ENCODE assay signal across 7 mouse cellular contexts in genomic region chr19:46482896-46483516, GRCm38 (mm10). TPM values are rescaled to one million over a fixed set of nuclear protein-coding genes. Genes with fewer than 3 reads are reported as not detected.
DNase-seq lines count a peak whose midpoint lies in the region; ATAC-seq and TF ChIP-seq lines count a peak whose summit lies in the region.

No protein-coding gene starts in this region.

- TF ChIP-seq CTCF in bone marrow macrophage, adult 2 months (IDR thresholded peaks at IDR 0.05; ENCODE audit: low read depth, low read length), result no peak

- peak overlapping the region; percentile 92 for H3K27ac ChIP-seq in kidney, embryonic 15.5 days
- peak overlapping the region; percentile 67 for H3K27ac ChIP-seq in bone marrow macrophage, adult 2 months (ENCODE audit: insufficient read depth, low read depth, low read length)
- H3K27ac ChIP-seq in heart, embryonic 15.5 days, result peak overlapping the region; percentile 93

- H3K4me2 ChIP-seq in kidney, embryonic 15.5 days, result peak overlapping the region; percentile 27; the same call in 1 of the 2 replicates
- no peak overlapping the region for H3K4me2 ChIP-seq in heart, embryonic 15.5 days

- H3K4me1 ChIP-seq in kidney, embryonic 15.5 days, result peaks cover 95% of the 10 kb centered on the region
- H3K4me1 ChIP-seq in bone marrow macrophage, adult 2 months (ENCODE audit: control insufficient read depth, insufficient read depth, low read length), result peaks cover 79% of the 10 kb centered on the region
- peaks cover 97% of the 10 kb centered on the region for H3K4me1 ChIP-seq in heart, embryonic 15.5 days (replicated peaks)

- WGBS in kidney, embryonic 15.5 days, result 17% methylated on average over 17 of the region's 17 CpGs
- 36% methylated on average over 17 of the region's 17 CpGs for WGBS in heart, embryonic 15.5 days

- no peak for DNase-seq in kidney, adult 18-20 months
- no peak for DNase-seq in spleen, postnatal 14 days (ENCODE audit: low spot score in 2 of 2)
- no peak for DNase-seq in layer of hippocampus, adult 9-10 months (ENCODE audit: low spot score)

- no peak for ATAC-seq in kidney, embryonic 15.5 days (replicated peaks; ENCODE audit: low FRiP score)
- no peak for ATAC-seq in heart, embryonic 15.5 days (replicated peaks; ENCODE audit: insufficient number of reproducible peaks, insufficient read depth, low FRiP score, low read depth)
- peak; percentile 57 for ATAC-seq in megakaryocyte progenitor cell, adult 5-6 weeks (replicated peaks; ENCODE audit: poor library complexity)

- H3K36me3 ChIP-seq in kidney, embryonic 15.5 days, result peaks cover 36% of the 10 kb centered on the region
- no peaks in the 10 kb centered on the region for H3K36me3 ChIP-seq in heart, embryonic 15.5 days

- H3K27me3 ChIP-seq in kidney, embryonic 15.5 days, result no peaks in the 10 kb centered on the region
- no peaks in the 10 kb centered on the region for H3K27me3 ChIP-seq in heart, embryonic 15.5 days

- TF ChIP-seq POLR2A in bone marrow macrophage, adult 2 months (IDR thresholded peaks at IDR 0.05; ENCODE audit: borderline replicate concordance, low read depth, low read length), result no peak

- H3K9me3 ChIP-seq in kidney, embryonic 15.5 days (replicated peaks), result no peaks in the 10 kb centered on the region
- H3K9me3 ChIP-seq in heart, embryonic 15.5 days (replicated peaks), result no peaks in the 10 kb centered on the region

- H3K9ac ChIP-seq in kidney, embryonic 15.5 days, result 0 out of 2 replicates have a peak overlapping the region, but pooled peaks have one; percentile 5
- peak overlapping the region; percentile 8; the same call in 1 of the 2 replicates for H3K9ac ChIP-seq in heart, embryonic 15.5 days

- no peak overlapping the region for H3K4me3 ChIP-seq in kidney, embryonic 15.5 days (replicated peaks)
- H3K4me3 ChIP-seq in bone marrow macrophage, adult 2 months (ENCODE audit: insufficient read depth, low read length), result 0 out of 2 replicates have a peak overlapping the region, but pooled peaks have one; percentile 8
- no peak overlapping the region for H3K4me3 ChIP-seq in heart, embryonic 15.5 days

RNA-seq across cellular contexts. Expression of gene Trim8, which starts 18.5 kb away (rescaled TPM):
- 24.6 and 28.7 TPM in 2 replicates for polyA plus RNA-seq in kidney, embryonic 15.5 days (2015; fragmentation: Nextera tagmentation; extraction: Ambion mirVana)
- 66.3 and 69.0 TPM in 2 replicates for polyA plus RNA-seq in bone marrow macrophage, adult 2 months (2012; ENCODE audit: insufficient read depth, insufficient read length, missing spikeins)
- polyA plus RNA-seq in heart, embryonic 15.5 days (2015; fragmentation: Nextera tagmentation; extraction: Ambion mirVana), result 15.9 and 19.2 TPM in 2 replicates
- total RNA-seq in megakaryocyte progenitor cell, adult 5-6 weeks (2015), result 9.7 and 18.0 TPM in 2 replicates
- total RNA-seq in megakaryocyte progenitor cell, adult 5-6 weeks (2017), result 12.8 and 12.9 TPM in 2 replicates
